Mouse (Mus musculus): ENCODE data around the gene Ogfr.
A peak's percentile ranks its signal among the peaks of the same experiment; 100 is the strongest.

Gene Ogfr

GRCm38 (mm10) chr2:180589123-180589831, at the start of gene Ogfr:
Gene Ogfr, plus strand, starts transcription at chr2:180589245.
- peak; percentile 86 to 89 for DNase-seq

GRCm38 (mm10) chr2:180543675-180544074, 45.4 kb upstream of the Ogfr start:
- no peak for DNase-seq

- DNase-seq: no peak
These were observed 44.0 kb upstream of the Ogfr start for GRCm38 (mm10) chr2:180545046-180545445.

GRCm38 (mm10) chr2:180547384-180548106, 41.5 kb upstream of the Ogfr start:
- no peak for DNase-seq

- DNase-seq: no peak
These were observed 36.7 kb upstream of the Ogfr start for GRCm38 (mm10) chr2:180552340-180552739.

GRCm38 (mm10) chr2:180555219-180555618, 33.8 kb upstream of the Ogfr start:
- DNase-seq: no peak

GRCm38 (mm10) chr2:180556470-180556869, 32.6 kb upstream of the Ogfr start:
- no peak for DNase-seq

- DNase-seq: peak; percentile 18 to 20
These were observed 28.8 kb upstream of the Ogfr start for GRCm38 (mm10) chr2:180560245-180560644.

- no peak for DNase-seq
These were observed 26.9 kb upstream of the Ogfr start for GRCm38 (mm10) chr2:180562146-180562545.

GRCm38 (mm10) chr2:180563296-180563695, 25.7 kb upstream of the Ogfr start:
- no peak for DNase-seq

- no peak for DNase-seq
These were observed 25.2 kb upstream of the Ogfr start for GRCm38 (mm10) chr2:180563841-180564240.

GRCm38 (mm10) chr2:180566240-180566913, 22.7 kb upstream of the Ogfr start:
- DNase-seq: peak in 1 of 2 experiments; percentile 37

- DNase-seq: no peak
These were observed 19.9 kb upstream of the Ogfr start for GRCm38 (mm10) chr2:180569028-180569643.

- no peak for DNase-seq
These were observed 12.6 kb upstream of the Ogfr start for GRCm38 (mm10) chr2:180576482-180576881.

GRCm38 (mm10) chr2:180578686-180579085, 10.4 kb upstream of the Ogfr start:
- DNase-seq: peak; percentile 48 to 54

GRCm38 (mm10) chr2:180581002-180581401, 8.0 kb upstream of the Ogfr start, which contains the start of gene Mrgbp:
Gene Mrgbp, plus strand, starts transcription at chr2:180581304.
- DNase-seq: no peak

- peak; percentile 96 to 98 for DNase-seq
These were observed 6.4 kb upstream of the Ogfr start for GRCm38 (mm10) chr2:180582481-180583153.

GRCm38 (mm10) chr2:180583154-180583507, 5.9 kb upstream of the Ogfr start:
- DNase-seq: peak in 1 of 2 experiments; percentile 57

- DNase-seq: no peak
These were observed 316 bp upstream of the Ogfr start for GRCm38 (mm10) chr2:180588736-180589122.

GRCm38 (mm10) chr2:180597490-180597889, 8.4 kb downstream of the Ogfr start, which contains the start of gene Col9a3:
Gene Col9a3, plus strand, starts transcription at chr2:180597790.
- DNase-seq: no peak

GRCm38 (mm10) chr2:180598157-180598705, 9.2 kb downstream of the Ogfr start:
- no peak for DNase-seq

GRCm38 (mm10) chr2:180600569-180601021, 11.6 kb downstream of the Ogfr start:
- no peak for DNase-seq

All from thymus, postnatal 36 days (tissue).